Mouse (Mus musculus): ENCODE data around the gene Fam49a. TPM values are rescaled to one million over a fixed set of nuclear protein-coding genes. Genes with fewer than 3 reads are reported as not detected.

The Fam49a gene
- polyA plus RNA-seq, 2 experiments: 4.6 to 11.3 TPM

DNA sequence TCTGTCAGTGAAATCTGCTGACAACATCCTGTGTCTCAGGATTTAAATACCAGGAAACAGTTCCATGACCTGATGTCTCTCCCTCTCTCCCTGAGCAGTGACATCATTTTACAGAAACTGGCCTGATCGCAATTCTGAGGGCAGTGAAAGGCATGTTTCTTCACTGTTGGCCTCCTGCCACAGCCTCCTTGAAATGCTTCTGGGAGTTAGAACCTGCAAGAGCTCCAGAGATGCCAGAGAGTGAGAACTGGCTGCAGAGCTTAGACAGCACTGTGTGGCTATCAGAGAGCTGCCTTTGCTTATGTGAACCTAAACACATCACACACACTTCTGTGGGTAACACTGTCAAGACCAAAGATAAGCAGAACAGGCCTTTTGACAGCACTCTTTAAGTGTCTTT lies 94.5 kb downstream of the Fam49a start:
- Histone ChIP-seq H3K36me3 (ENCODE audit: control insufficient read depth, insufficient read depth, low read length) (no peaks in the 10 kb centered on the region), H3K9ac (ENCODE audit: low read depth, low read length, severe bottlenecking) (no peak overlapping the region), H3K27ac (replicated peaks; ENCODE audit: low read depth, low read length) (no peak overlapping the region), H3K4me2 (replicated peaks; ENCODE audit: low read depth, low read length, severe bottlenecking) (no peak overlapping the region), H3K9me3 (ENCODE audit: control insufficient read depth, low read length) (no peaks in the 10 kb centered on the region), H3K4me3 (replicated peaks; ENCODE audit: low read length) (no peak overlapping the region), H3K4me1 (ENCODE audit: control insufficient read depth, insufficient read depth, low read length) (peaks cover 4% of the 10 kb centered on the region; the same call in 1 of the 2 replicates), H3K27me3 (ENCODE audit: control insufficient read depth, insufficient read depth, low read length) (no peaks in the 10 kb centered on the region)
- ATAC-seq (ENCODE audit: low FRiP score, low read depth) (no peak), DNase-seq (ENCODE audit: low spot score) (no peak)
- TF ChIP-seq POLR2A (IDR thresholded peaks at IDR 0.05; ENCODE audit: borderline replicate concordance, extremely low read depth, insufficient read depth, insufficient read length): no peak
- 6% methylated on average over 1 of the region's 1 CpGs for WGBS

DNA sequence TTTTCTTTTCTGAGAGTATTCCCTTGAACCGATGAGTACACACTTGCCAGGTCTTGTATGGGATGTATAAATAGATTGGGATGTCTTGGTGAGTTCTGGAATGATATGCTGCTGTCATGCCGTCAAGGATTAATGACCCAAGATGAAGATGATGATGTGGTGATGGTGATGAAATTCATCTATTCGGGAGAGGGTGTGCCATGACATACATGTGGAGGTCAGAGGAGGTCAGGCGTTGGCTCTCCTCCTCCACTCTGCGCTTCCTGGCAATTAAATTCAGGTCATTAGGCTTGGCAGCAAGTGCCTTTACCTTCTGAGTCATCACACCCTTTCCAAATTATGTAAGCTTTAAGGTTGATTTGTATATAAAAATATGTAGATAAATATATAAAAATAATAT lies 95.0 kb downstream of the Fam49a start:
- H3K4me2 ChIP-seq (replicated peaks; ENCODE audit: low read depth, low read length, severe bottlenecking): no peak overlapping the region
- DNase-seq (ENCODE audit: low spot score) (no peak), ATAC-seq (ENCODE audit: low FRiP score, low read depth) (no peak)
- no peak overlapping the region for H3K27ac ChIP-seq (replicated peaks; ENCODE audit: low read depth, low read length)
- WGBS: 82% methylated on average over 5 of the region's 5 CpGs
- no peaks in the 10 kb centered on the region for H3K36me3 ChIP-seq (ENCODE audit: control insufficient read depth, insufficient read depth, low read length)
- TF ChIP-seq POLR2A (IDR thresholded peaks at IDR 0.05; ENCODE audit: borderline replicate concordance, extremely low read depth, insufficient read depth, insufficient read length): no peak
- H3K4me1 ChIP-seq (ENCODE audit: control insufficient read depth, insufficient read depth, low read length): peaks cover 4% of the 10 kb centered on the region; the same call in 1 of the 2 replicates
- no peaks in the 10 kb centered on the region for H3K9me3 ChIP-seq (ENCODE audit: control insufficient read depth, low read length)
- no peak overlapping the region for H3K9ac ChIP-seq (ENCODE audit: low read depth, low read length, severe bottlenecking)
- H3K4me3 ChIP-seq (replicated peaks; ENCODE audit: low read length): no peak overlapping the region
- no peaks in the 10 kb centered on the region for H3K27me3 ChIP-seq (ENCODE audit: control insufficient read depth, insufficient read depth, low read length)

DNA sequence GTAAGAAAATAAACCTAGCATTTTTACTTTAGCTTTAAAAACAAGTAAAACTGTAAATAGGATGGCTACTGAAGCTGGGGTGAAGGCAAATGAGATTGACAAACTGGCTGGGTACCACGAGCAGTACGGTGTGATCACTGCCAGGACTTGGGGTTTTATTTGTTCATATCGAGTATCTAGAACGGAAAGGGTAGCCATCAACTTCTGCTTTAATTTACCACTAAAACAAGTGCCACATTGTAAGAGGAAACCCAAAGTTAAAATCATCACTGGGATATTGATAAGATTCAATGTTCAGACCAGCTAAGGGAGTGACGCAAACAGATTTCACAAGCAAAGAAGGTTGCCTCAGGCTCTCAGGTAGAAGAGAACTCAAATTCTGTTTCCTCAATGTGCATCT lies 98.0 kb downstream of the Fam49a start:
- 79% methylated on average over 5 of the region's 5 CpGs for whole genome bisulfite sequencing
- ATAC-seq (ENCODE audit: low FRiP score, low read depth): no peak
- Histone ChIP-seq H3K9me3 (ENCODE audit: control insufficient read depth, low read length) (no peaks in the 10 kb centered on the region), H3K4me1 (ENCODE audit: control insufficient read depth, insufficient read depth, low read length) (peaks cover 4% of the 10 kb centered on the region; the same call in 1 of the 2 replicates), H3K27me3 (ENCODE audit: control insufficient read depth, insufficient read depth, low read length) (no peaks in the 10 kb centered on the region), H3K27ac (replicated peaks; ENCODE audit: low read depth, low read length) (no peak overlapping the region), H3K4me2 (replicated peaks; ENCODE audit: low read depth, low read length, severe bottlenecking) (no peak overlapping the region), H3K4me3 (replicated peaks; ENCODE audit: low read length) (no peak overlapping the region), H3K36me3 (ENCODE audit: control insufficient read depth, insufficient read depth, low read length) (0 out of 2 replicates have a peak, but pooled peaks cover 2% of the 10 kb centered on the region), H3K9ac (ENCODE audit: low read depth, low read length, severe bottlenecking) (no peak overlapping the region)
- no peak for TF ChIP-seq POLR2A (IDR thresholded peaks at IDR 0.05; ENCODE audit: borderline replicate concordance, extremely low read depth, insufficient read depth, insufficient read length)
- no peak for DNase-seq (ENCODE audit: low spot score)

DNA sequence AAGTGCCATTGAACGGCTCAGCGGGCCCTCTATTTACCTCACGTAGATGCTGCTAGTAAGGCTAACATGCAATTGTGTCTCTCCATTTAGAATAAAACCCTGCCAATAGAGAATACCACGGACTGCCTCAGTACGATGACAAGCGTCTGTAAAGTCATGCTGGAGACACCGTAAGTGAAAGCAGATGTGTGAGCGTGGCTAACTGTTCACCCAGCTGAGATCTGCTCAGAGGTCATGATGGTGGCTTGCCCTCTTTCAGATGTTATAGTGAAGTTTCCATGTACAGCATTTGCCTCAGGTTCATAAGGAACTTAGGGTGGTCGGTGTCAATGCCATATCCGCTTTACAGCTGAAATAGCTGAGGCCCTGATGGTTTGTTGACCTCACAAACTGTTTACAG lies 100.4 kb downstream of the Fam49a start:
- H3K9ac ChIP-seq (ENCODE audit: low read depth, low read length, severe bottlenecking): no peak overlapping the region
- TF ChIP-seq POLR2A (IDR thresholded peaks at IDR 0.05; ENCODE audit: borderline replicate concordance, extremely low read depth, insufficient read depth, insufficient read length): no peak
- DNase-seq (ENCODE audit: low spot score) (no peak), ATAC-seq (ENCODE audit: low FRiP score, low read depth) (no peak)
- H3K4me2 ChIP-seq (replicated peaks; ENCODE audit: low read depth, low read length, severe bottlenecking): no peak overlapping the region
- H3K4me1 ChIP-seq (ENCODE audit: control insufficient read depth, insufficient read depth, low read length): no peaks in the 10 kb centered on the region
- no peaks in the 10 kb centered on the region for H3K27me3 ChIP-seq (ENCODE audit: control insufficient read depth, insufficient read depth, low read length)
- H3K36me3 ChIP-seq (ENCODE audit: control insufficient read depth, insufficient read depth, low read length): 0 out of 2 replicates have a peak, but pooled peaks cover 2% of the 10 kb centered on the region
- no peaks in the 10 kb centered on the region for H3K9me3 ChIP-seq (ENCODE audit: control insufficient read depth, low read length)
- no peak overlapping the region for H3K4me3 ChIP-seq (replicated peaks; ENCODE audit: low read length)
- no peak overlapping the region for H3K27ac ChIP-seq (replicated peaks; ENCODE audit: low read depth, low read length)
- WGBS: 45% methylated on average over 10 of the region's 10 CpGs

DNA sequence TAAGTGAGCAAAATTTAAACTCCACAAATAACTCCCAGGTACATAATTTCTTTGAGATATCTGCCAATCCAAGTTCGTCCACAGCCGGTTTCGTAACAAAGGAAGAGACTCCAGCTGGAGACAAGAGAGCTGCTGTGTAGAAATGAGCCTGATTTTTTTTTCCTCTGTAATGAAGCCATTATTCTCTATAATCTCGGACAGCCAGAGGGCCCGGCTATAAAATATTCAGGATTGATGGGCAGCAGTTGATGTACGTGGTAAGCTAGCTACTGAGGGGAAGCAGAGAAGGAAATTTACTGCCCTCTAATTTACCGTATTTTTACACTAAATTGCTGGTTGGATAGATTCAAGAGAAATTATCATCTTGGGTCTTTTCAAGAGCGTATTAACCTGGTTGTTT lies 102.3 kb downstream of the Fam49a start:
- TF ChIP-seq POLR2A (IDR thresholded peaks at IDR 0.05; ENCODE audit: borderline replicate concordance, extremely low read depth, insufficient read depth, insufficient read length): no peak
- H3K9me3 ChIP-seq (ENCODE audit: control insufficient read depth, low read length): no peaks in the 10 kb centered on the region
- 0 out of 2 replicates have a peak, but pooled peaks cover 2% of the 10 kb centered on the region for H3K36me3 ChIP-seq (ENCODE audit: control insufficient read depth, insufficient read depth, low read length)
- no peak for DNase-seq (ENCODE audit: low spot score)
- 72% methylated on average over 8 of the region's 8 CpGs for WGBS
- ATAC-seq (ENCODE audit: low FRiP score, low read depth): no peak
- no peaks in the 10 kb centered on the region for H3K4me1 ChIP-seq (ENCODE audit: control insufficient read depth, insufficient read depth, low read length)
- no peak overlapping the region for H3K9ac ChIP-seq (ENCODE audit: low read depth, low read length, severe bottlenecking)
- H3K4me2 ChIP-seq (replicated peaks; ENCODE audit: low read depth, low read length, severe bottlenecking): no peak overlapping the region
- H3K4me3 ChIP-seq (replicated peaks; ENCODE audit: low read length): no peak overlapping the region
- no peak overlapping the region for H3K27ac ChIP-seq (replicated peaks; ENCODE audit: low read depth, low read length)
- H3K27me3 ChIP-seq (ENCODE audit: control insufficient read depth, insufficient read depth, low read length): no peaks in the 10 kb centered on the region

DNA sequence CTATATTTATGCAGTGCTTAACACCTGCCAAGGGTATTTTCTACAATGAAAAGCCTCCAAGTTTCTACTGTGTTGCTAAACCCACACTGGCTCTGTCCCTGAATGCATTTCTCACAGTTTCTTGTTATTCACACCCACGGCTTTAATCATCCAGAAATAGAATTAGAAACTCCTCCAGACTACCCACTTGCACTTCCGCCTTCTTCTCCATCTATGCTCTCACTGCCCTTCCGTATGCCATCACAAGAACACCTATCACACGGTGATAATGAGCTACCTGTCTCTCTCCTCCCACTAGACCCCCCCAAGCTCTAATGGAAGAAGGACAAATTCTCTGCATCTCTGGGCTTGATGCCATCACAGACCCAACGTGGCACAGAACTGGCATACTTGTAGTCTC lies 105.5 kb downstream of the Fam49a start:
- Histone ChIP-seq H3K27ac (replicated peaks; ENCODE audit: low read depth, low read length) (no peak overlapping the region), H3K9me3 (ENCODE audit: control insufficient read depth, low read length) (no peaks in the 10 kb centered on the region), H3K27me3 (ENCODE audit: control insufficient read depth, insufficient read depth, low read length) (no peaks in the 10 kb centered on the region), H3K9ac (ENCODE audit: low read depth, low read length, severe bottlenecking) (no peak overlapping the region), H3K4me3 (replicated peaks; ENCODE audit: low read length) (no peak overlapping the region), H3K4me1 (ENCODE audit: control insufficient read depth, insufficient read depth, low read length) (no peaks in the 10 kb centered on the region), H3K36me3 (ENCODE audit: control insufficient read depth, insufficient read depth, low read length) (no peaks in the 10 kb centered on the region), H3K4me2 (replicated peaks; ENCODE audit: low read depth, low read length, severe bottlenecking) (no peak overlapping the region)
- 88% methylated on average over 5 of the region's 5 CpGs for WGBS
- no peak for DNase-seq (ENCODE audit: low spot score)
- TF ChIP-seq POLR2A (IDR thresholded peaks at IDR 0.05; ENCODE audit: borderline replicate concordance, extremely low read depth, insufficient read depth, insufficient read length): no peak
- no peak for ATAC-seq (ENCODE audit: low FRiP score, low read depth)
